Mouse (Mus musculus) midbrain, postnatal 0 days (tissue): ENCODE measurements around the gene Ubqln1. TPM values are rescaled to one million over a fixed set of nuclear protein-coding genes. Genes with fewer than 3 reads are reported as not detected.

ENCODE experiments used
- ATAC-seq: fragments of 200-750 bp; cut with Nextera tagmentation; 2 replicates; pipeline ENCODE4 v1.8.0; 2017; ENCODE audit warnings: moderate number of reproducible peaks, mild to moderate bottlenecking, moderate TSS enrichment, moderate library complexity; ENCODE audit not compliant: low FRiP score
- DNase-seq: peaks from one replicate; pipeline ENCODE4 v3.0.0-alpha.2; 2015; ENCODE audit warnings: low spot score
- H3K27ac ChIP-seq: fragments of 300-500 bp; sonication (generic); 2 replicates; pipeline ENCODE4 v1.5.1; 2014; ENCODE audit warnings: low read depth, mild to moderate bottlenecking, low read length, mixed read lengths
- H3K27me3 ChIP-seq: fragments of 300-500 bp; sonication (generic); 2 replicates; pipeline ENCODE4 v1.6.1; 2014; ENCODE audit warnings: low read length, control low read depth, mixed read lengths; ENCODE audit not compliant: insufficient read depth
- H3K36me3 ChIP-seq: fragments of 300-500 bp; sonication (generic); 2 replicates; pipeline ENCODE4 v1.6.1; 2014; ENCODE audit warnings: low read length, control low read depth, mixed read lengths; ENCODE audit not compliant: insufficient read depth
- H3K4me1 ChIP-seq: fragments of 300-500 bp; sonication (generic); 2 replicates; pipeline ENCODE4 v1.6.1; 2014; ENCODE audit warnings: mild to moderate bottlenecking, control low read depth, antibody characterized with exemption, low read length, mixed read lengths; ENCODE audit not compliant: insufficient read depth
- H3K4me2 ChIP-seq: fragments of 300-500 bp; sonication (generic); 2 replicates; pipeline ENCODE4 v1.6.1; 2014; ENCODE audit warnings: low read depth, mild to moderate bottlenecking, low read length, mixed read lengths; ENCODE audit not compliant: poor library complexity, severe bottlenecking
- H3K4me3 ChIP-seq: fragments of 300-500 bp; sonication (generic); 2 replicates; pipeline ENCODE4 v1.5.1; 2014; ENCODE audit warnings: low read depth, mild to moderate bottlenecking, low read length, moderate library complexity
- H3K9ac ChIP-seq: fragments of 300-500 bp; sonication (generic); replicated peaks from 2 replicates; pipeline ENCODE4 v1.6.1; 2014; ENCODE audit warnings: mild to moderate bottlenecking, low read length, moderate library complexity, mixed read lengths; ENCODE audit not compliant: poor library complexity, severe bottlenecking
- H3K9me3 ChIP-seq: fragments of 300-500 bp; sonication (generic); 2 replicates; pipeline ENCODE4 v1.6.1; 2016; ENCODE audit warnings: low read length, control low read depth
- CTCF ChIP-seq: IDR thresholded peaks from 2 replicates; pipeline ENCODE4 v1.5.1; 2016; ENCODE audit warnings: antibody characterized with exemption, mild to moderate bottlenecking
- WGBS: fragments of 180-500 bp; shearing (Covaris S2); extraction: QIAGEN DNeasy Blood & Tissue Kit; methylation state at CpG from one replicate; pipeline ENCODE4 v1.1.7; 2014; 5-methylcytosine and 5-hydroxymethylcytosine counted together
- polyA plus RNA-seq: library from polyadenylated mRNA; unstranded; fragments of >200 nt; fragmentation: Nextera tagmentation; extraction: Ambion mirVana; gene quantifications from 2 replicates; pipeline ENCODE4 v1.2.1, GENCODE M21; 2015
- total RNA-seq: library from RNA; depleted of rRNA; stranded (reverse); fragments of >200 nt; gene quantifications from 2 replicates; pipeline ENCODE4 v1.2.3, GENCODE M21; 2014; rRNA removed

Ubqln1 gene
- total and polyA plus RNA-seq, 2 experiments from 2014 or later, result 109 to 222 TPM

GRCm38 (mm10) chr13:58128396-58128767 lies 87.1 kb downstream of the Ubqln1 start, which contains the start of gene Hnrnpa0:
Gene Hnrnpa0 (minus strand): TSS chr13:58128556.
- peak within 1 kb of the TSS; percentile 100 for H3K9ac ChIP-seq
- 0 out of 2 replicates have a peak, but pooled peaks cover 3% of the 10 kb centered on the region for H3K4me1 ChIP-seq
- peak within 1 kb of the TSS; percentile 92 for H3K4me3 ChIP-seq
- H3K27ac ChIP-seq, result peak within 1 kb of the TSS; percentile 100
- peak within 1 kb of the TSS; percentile 87 for H3K4me2 ChIP-seq
- ATAC-seq (peak; percentile 94), DNase-seq (peak; percentile 98)
- no peaks in the 10 kb centered on the region for H3K9me3 ChIP-seq
- no peaks in the 10 kb centered on the region for H3K36me3 ChIP-seq
- H3K27me3 ChIP-seq, result no peaks in the 10 kb centered on the region
- WGBS, result no CpG with 5 or more reads among the region's 62 CpGs
- no peak for TF ChIP-seq CTCF

- DNase-seq (peak; percentile 63), ATAC-seq (peak; percentile 41)
- Histone ChIP-seq H3K4me2 (peak overlapping the region; percentile 87), H3K36me3 (no peaks in the 10 kb centered on the region), H3K27ac (peak overlapping the region; percentile 100), H3K4me3 (peak overlapping the region; percentile 92), H3K9ac (peak overlapping the region; percentile 100), H3K27me3 (no peaks in the 10 kb centered on the region), H3K4me1 (peaks cover 3% of the 10 kb centered on the region; the same call in 1 of the 2 replicates), H3K9me3 (no peaks in the 10 kb centered on the region)
- under 1% methylated on average over 69 of the region's 81 CpGs for WGBS
- no peak for TF ChIP-seq CTCF
These were observed 87.6 kb downstream of the Ubqln1 start for GRCm38 (mm10) chr13:58127766-58128361.

GRCm38 (mm10) chr13:58126862-58127765 lies 88.3 kb downstream of the Ubqln1 start:
- no peak for ATAC-seq
- peak overlapping the region; percentile 100 for H3K9ac ChIP-seq
- H3K27ac ChIP-seq, result peak overlapping the region; percentile 100
- H3K4me2 ChIP-seq, result peak overlapping the region; percentile 87
- H3K36me3 ChIP-seq, result no peaks in the 10 kb centered on the region
- no peak for TF ChIP-seq CTCF
- H3K9me3 ChIP-seq, result no peaks in the 10 kb centered on the region
- under 1% methylated on average over 52 of the region's 92 CpGs for WGBS
- peaks cover 3% of the 10 kb centered on the region; the same call in 1 of the 2 replicates for H3K4me1 ChIP-seq
- H3K27me3 ChIP-seq, result no peaks in the 10 kb centered on the region
- DNase-seq, result no peak
- peak overlapping the region; percentile 92 for H3K4me3 ChIP-seq

Other genes with a start within 250 kb of the Ubqln1 start
- gene Klhl3, start 102.1 kb downstream of the Ubqln1 start, total RNA-seq, result 11.0 and 13.4 TPM in 2 replicates
- gene Klhl3, start 102.1 kb downstream of the Ubqln1 start, polyA plus RNA-seq, result 9.8 and 11.2 TPM in 2 replicates
- 183 and 185 TPM in 2 replicates for gene Hnrnpa0, start 87.1 kb downstream of the Ubqln1 start, total RNA-seq
- 51.4 and 62.5 TPM in 2 replicates for gene Hnrnpa0, start 87.1 kb downstream of the Ubqln1 start, polyA plus RNA-seq
- gene Idnk, start 58.0 kb downstream of the Ubqln1 start, total RNA-seq, result 18.4 and 23.3 TPM in 2 replicates
- 54.3 and 54.6 TPM in 2 replicates for gene Idnk, start 58.0 kb downstream of the Ubqln1 start, polyA plus RNA-seq
- 18.1 and 35.4 TPM in 2 replicates for gene Gkap1, start 60.0 kb upstream of the Ubqln1 start, total RNA-seq
- gene Gkap1, start 60.0 kb upstream of the Ubqln1 start, polyA plus RNA-seq, result 32.6 and 40.2 TPM in 2 replicates
- 2.6 and 6.3 TPM in 2 replicates for gene Kif27, start 143.5 kb upstream of the Ubqln1 start, total RNA-seq
- 1.5 and 1.8 TPM in 2 replicates for gene Kif27, start 143.5 kb upstream of the Ubqln1 start, polyA plus RNA-seq
- gene 2210016F16Rik, start 169.6 kb upstream of the Ubqln1 start, total RNA-seq, result 18.3 and 20.3 TPM in 2 replicates
- 16.5 and 17.6 TPM in 2 replicates for gene 2210016F16Rik, start 169.6 kb upstream of the Ubqln1 start, polyA plus RNA-seq
- gene Rmi1, start 186.6 kb upstream of the Ubqln1 start, total RNA-seq, result 13.9 and 20.3 TPM in 2 replicates
- gene Rmi1, start 186.6 kb upstream of the Ubqln1 start, polyA plus RNA-seq, result 17.8 and 18.7 TPM in 2 replicates
- gene Hnrnpk, start 187.7 kb upstream of the Ubqln1 start, total RNA-seq, result 598 and 662 TPM in 2 replicates
- 861 and 905 TPM in 2 replicates for gene Hnrnpk, start 187.7 kb upstream of the Ubqln1 start, polyA plus RNA-seq